Mouse (Mus musculus) kidney, adult 2 months (tissue): ENCODE results near the gene Kri1.

ENCODE experiments used
- CTCF ChIP-seq: fragments of 200-500 bp; conservative IDR thresholded peaks from 2 replicates; pipeline ENCODE4 v1.5.1; 2011; ENCODE audit warnings: low read depth, mild to moderate bottlenecking, control low read depth, low read length, moderate library complexity, mixed read lengths; ENCODE audit not compliant: insufficient read depth, insufficient read length
- POLR2A ChIP-seq: fragments of 200-500 bp; IDR thresholded peaks from one replicate; pipeline ENCODE4 v1.6.1; 2011; ENCODE audit warnings: low read depth, low read length, control low read depth

DNA sequence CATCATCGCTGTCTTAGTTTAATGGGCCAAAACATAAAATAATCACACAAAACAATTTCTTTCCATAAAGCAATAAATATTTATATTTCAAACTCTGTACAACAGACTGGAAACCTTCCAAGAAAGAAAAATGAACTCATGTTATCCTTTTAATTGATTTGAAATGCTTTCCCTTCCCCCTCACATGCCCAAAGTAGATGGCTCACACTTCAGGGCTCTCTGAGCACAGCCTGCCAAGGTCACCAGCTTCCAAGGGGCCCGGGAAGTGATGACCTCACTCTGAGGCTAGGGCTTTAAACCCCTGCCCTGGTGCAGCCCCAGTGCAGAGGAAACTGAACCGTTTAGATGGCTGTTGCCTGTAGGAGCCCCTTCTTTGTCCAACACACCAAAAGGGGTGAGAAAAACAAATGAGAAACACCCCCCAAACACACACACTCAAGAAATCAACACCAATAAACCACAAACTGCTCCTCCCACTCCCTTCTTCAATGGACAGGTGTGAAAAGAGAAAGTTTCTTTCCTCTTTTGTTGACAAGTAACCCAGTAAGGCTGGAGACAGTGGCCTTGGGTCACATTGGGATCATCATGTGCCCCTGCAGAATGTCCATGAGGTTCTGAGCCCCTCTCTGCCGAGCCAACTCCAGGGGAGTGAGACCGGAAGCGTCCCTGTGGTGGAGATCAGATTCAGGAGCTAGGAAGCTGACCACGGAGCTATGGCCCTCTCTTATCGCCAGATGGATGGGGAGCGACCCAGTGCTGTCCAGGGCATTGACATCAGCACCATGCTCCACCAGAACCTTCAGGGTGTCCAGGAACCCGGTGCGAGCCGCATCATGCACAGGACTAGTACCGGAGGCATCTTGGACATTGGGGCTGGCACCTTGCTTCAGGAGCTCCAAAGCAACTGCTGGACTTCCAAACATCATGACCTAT is 901 bp upstream of the Kri1 start:
- TF ChIP-seq CTCF (no peak), POLR2A (no peak)
